In the genomic region with DNA sequence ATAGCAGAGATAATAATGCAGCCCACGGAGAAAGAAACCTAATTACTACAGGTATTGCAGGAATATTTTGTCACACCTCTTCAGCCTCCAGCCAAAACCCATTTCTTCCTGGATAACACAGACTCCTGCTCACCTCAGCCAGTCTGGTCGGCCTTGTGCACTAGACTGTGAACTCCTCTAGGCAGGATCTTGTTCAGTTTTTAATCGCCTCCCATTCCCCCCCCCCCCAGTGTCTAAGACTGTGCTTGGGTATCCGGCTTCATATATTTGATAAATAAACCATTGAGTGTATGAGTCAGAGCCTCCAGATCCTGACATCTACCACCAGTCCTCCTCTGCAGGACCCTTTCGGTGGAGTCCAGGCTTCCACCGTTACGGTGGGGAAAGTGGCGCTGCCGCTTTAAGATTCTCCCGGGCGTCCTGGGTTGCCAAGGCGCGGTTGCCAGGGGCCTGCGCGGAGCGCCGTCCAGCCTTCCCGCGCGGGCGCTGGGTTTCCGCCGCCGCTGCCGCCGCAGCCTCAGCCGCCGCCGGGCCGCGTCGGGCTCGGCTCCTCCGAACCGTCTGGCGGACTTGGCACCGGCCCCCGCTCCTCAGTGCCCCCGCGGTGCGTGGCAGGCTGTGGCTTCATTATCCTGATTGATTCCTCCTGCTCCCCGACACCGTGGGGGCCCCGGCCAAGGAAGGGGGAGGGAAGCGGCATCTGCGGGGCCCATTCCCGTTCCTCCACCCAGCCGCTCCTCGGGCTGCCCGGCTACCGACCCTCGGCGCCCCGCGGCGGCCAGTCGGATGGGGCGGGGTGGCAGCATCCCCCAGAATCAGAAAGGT, we compare ENCODE assay signal across 8 mouse cellular contexts. TPM values are rescaled to one million over a fixed set of nuclear protein-coding genes. Genes with fewer than 3 reads are reported as not detected.
DNase-seq lines count a peak whose midpoint lies in the region; ATAC-seq and TF ChIP-seq lines count a peak whose summit lies in the region.

No protein-coding gene starts in this region.

- peak; percentile 86 for ATAC-seq in hindbrain, postnatal 0 days
- ATAC-seq in megakaryocyte, adult 5-6 weeks (ENCODE audit: poor library complexity, severe bottlenecking) = peak; percentile 40; the same call in 1 of the 2 replicates

- peak overlapping the region; percentile 82 for H3K27ac ChIP-seq in hindbrain, postnatal 0 days

- peak overlapping the region; percentile 57 for H3K4me3 ChIP-seq in hindbrain, postnatal 0 days (ENCODE audit: low read length)

- H3K4me1 ChIP-seq in hindbrain, postnatal 0 days (ENCODE audit: insufficient read depth, low read length) = peaks cover 48% of the 10 kb centered on the region

- H3K4me2 ChIP-seq in hindbrain, postnatal 0 days (ENCODE audit: low read depth, low read length) = peak overlapping the region; percentile 79

- DNase-seq in ZHBTc4 (ENCODE audit: low read depth, low spot score) = peak; percentile 75
- DNase-seq in cerebellum, postnatal 4 days (ENCODE audit: low spot score in 2 of 2) = peak; percentile 69 to 94
- peak; percentile 75 for DNase-seq in gastrocnemius, postnatal 10 days
- DNase-seq in hindbrain, postnatal 0 days (ENCODE audit: low spot score) = peak; percentile 93
- DNase-seq in left cerebral cortex, adult 8-10 months (ENCODE audit: low spot score in 2 of 2) = peak; percentile 54 to 66
- DNase-seq in right cerebral cortex, postnatal 10 days (ENCODE audit: low spot score in 2 of 2) = peak; percentile 85 to 88
- no peak for DNase-seq in c-Kit-positive CD71-positive TER-119-positive erythroid progenitor cells, embryonic 14.5 days (ENCODE audit: low spot score)

- 1% methylated on average over 50 of the region's 58 CpGs for WGBS in hindbrain, postnatal 0 days

- peak overlapping the region; percentile 67 for H3K9ac ChIP-seq in hindbrain, postnatal 0 days (replicated peaks; ENCODE audit: low read length)

- no peaks in the 10 kb centered on the region for H3K9me3 ChIP-seq in hindbrain, postnatal 0 days (ENCODE audit: low read length)

- no peak for TF ChIP-seq CTCF in hindbrain, postnatal 0 days (IDR thresholded peaks at IDR 0.05; ENCODE audit: low read depth)

- H3K36me3 ChIP-seq in hindbrain, postnatal 0 days (ENCODE audit: insufficient read depth, low read length) = no peaks in the 10 kb centered on the region

- H3K27me3 ChIP-seq in hindbrain, postnatal 0 days (ENCODE audit: insufficient read depth, low read length) = no peaks in the 10 kb centered on the region

RNA-seq across cellular contexts. Expression of gene Neurod2, which starts 35.0 kb away (rescaled TPM):
- total RNA-seq in gastrocnemius, postnatal 10 days (2021) = not detected
- 87.0 and 93.2 TPM in 2 replicates for total RNA-seq in hindbrain, postnatal 0 days (2014; rRNA removed)
- polyA plus RNA-seq in hindbrain, postnatal 0 days (2015; fragmentation: Nextera tagmentation; extraction: Ambion mirVana) = 30.7 and 34.3 TPM in 2 replicates
- total RNA-seq in left cerebral cortex, adult 8-10 months (2022) = 10 to 100 TPM; 54.9 to 63.3 (median 60.4) TPM
- not detected in 2 replicates for total RNA-seq in megakaryocyte, adult 5-6 weeks (2015)
- total RNA-seq in megakaryocyte, adult 5-6 weeks (2017) = not detected in 2 replicates

RNA-seq across cellular contexts. Expression of gene Ppp1r1b, which starts 53.8 kb away (rescaled TPM):
- under 1 TPM; 0.35 to 0.70 TPM for total RNA-seq in gastrocnemius, postnatal 10 days (2021)
- total RNA-seq in hindbrain, postnatal 0 days (2014; rRNA removed) = 1.3 and 3.5 TPM in 2 replicates
- 18.0 and 19.1 TPM in 2 replicates for polyA plus RNA-seq in hindbrain, postnatal 0 days (2015; fragmentation: Nextera tagmentation; extraction: Ambion mirVana)
- total RNA-seq in left cerebral cortex, adult 8-10 months (2022) = 100 to 1,000 TPM; 502 to 655 (median 573) TPM
- total RNA-seq in megakaryocyte, adult 5-6 weeks (2015) = not detected in 2 replicates
- total RNA-seq in megakaryocyte, adult 5-6 weeks (2017) = not detected in 2 replicates

Comparison
In these comparisons a context has a peak if more than half of its experiments do, and no peak if none do; other contexts are left out.
1. RNA of gene Neurod2, which starts 35.0 kb away (total RNA-seq): 87.0 to 93.2 TPM in hindbrain, postnatal 0 days and 54.9 to 63.3 TPM in left cerebral cortex, adult 8-10 months; not detected in gastrocnemius, postnatal 10 days and not detected in megakaryocyte, adult 5-6 weeks; every median in the first group is over 10 times any median in the second.
2. RNA of gene Ppp1r1b, which starts 53.8 kb away (total RNA-seq): 502 to 655 TPM in left cerebral cortex, adult 8-10 months; 1.3 to 3.5 TPM in hindbrain, postnatal 0 days, 0.35 to 0.70 TPM in gastrocnemius, postnatal 10 days and not detected in megakaryocyte, adult 5-6 weeks; every median in the first group is over 100 times any median in the second.